Mouse (Mus musculus) brain, embryonic 18.5 days (tissue): ENCODE results near the gene Tbc1d7.

ENCODE experiments used
- DNase-seq: peaks from one replicate; pipeline ENCODE4 v3.0.0-alpha.2; 2012; ENCODE audit warnings: low read depth, low spot score

The Tbc1d7 gene

GRCm38 (mm10) chr13:43193932-43194331, 22.6 kb upstream of the Tbc1d7 start:
- no peak for DNase-seq

GRCm38 (mm10) chr13:43193266-43193665, 22.0 kb upstream of the Tbc1d7 start:
- no peak for DNase-seq

GRCm38 (mm10) chr13:43191741-43192192, 20.5 kb upstream of the Tbc1d7 start:
- DNase-seq = no peak

- no peak for DNase-seq
These were observed 20.0 kb upstream of the Tbc1d7 start for GRCm38 (mm10) chr13:43191290-43191689.

- DNase-seq = no peak
These were observed 16.4 kb upstream of the Tbc1d7 start for GRCm38 (mm10) chr13:43187736-43188135.

GRCm38 (mm10) chr13:43183248-43184055, 12.2 kb upstream of the Tbc1d7 start:
- DNase-seq = no peak

- peak; percentile 67 for DNase-seq
These were observed 11.3 kb upstream of the Tbc1d7 start for GRCm38 (mm10) chr13:43182465-43183201.

GRCm38 (mm10) chr13:43181104-43181503, 9.8 kb upstream of the Tbc1d7 start:
- DNase-seq = no peak

GRCm38 (mm10) chr13:43177317-43177716, 6.0 kb upstream of the Tbc1d7 start:
- DNase-seq = no peak

- no peak for DNase-seq
These were observed 5.4 kb upstream of the Tbc1d7 start for GRCm38 (mm10) chr13:43176676-43177075.

GRCm38 (mm10) chr13:43173262-43173661, 2.0 kb upstream of the Tbc1d7 start:
- DNase-seq = peak; percentile 22

GRCm38 (mm10) chr13:43172036-43172713, 874 bp upstream of the Tbc1d7 start:
- no peak for DNase-seq

- no peak for DNase-seq
These were observed 3.6 kb downstream of the Tbc1d7 start for GRCm38 (mm10) chr13:43167721-43168120.

- DNase-seq = no peak
These were observed 11.9 kb downstream of the Tbc1d7 start for GRCm38 (mm10) chr13:43159429-43159828.

- no peak for DNase-seq
These were observed 13.0 kb downstream of the Tbc1d7 start for GRCm38 (mm10) chr13:43158281-43158680.

- DNase-seq = no peak
These were observed 13.9 kb downstream of the Tbc1d7 start for GRCm38 (mm10) chr13:43157370-43157769.

- no peak for DNase-seq
These were observed 19.2 kb downstream of the Tbc1d7 start for GRCm38 (mm10) chr13:43152005-43152520.

- no peak for DNase-seq
These were observed 21.6 kb downstream of the Tbc1d7 start for GRCm38 (mm10) chr13:43149661-43150060.

- DNase-seq = no peak
These were observed 22.6 kb downstream of the Tbc1d7 start for GRCm38 (mm10) chr13:43148692-43149091.

GRCm38 (mm10) chr13:43146515-43147258, 24.6 kb downstream of the Tbc1d7 start:
- DNase-seq = no peak

GRCm38 (mm10) chr13:43144720-43145418, 26.4 kb downstream of the Tbc1d7 start:
- no peak for DNase-seq
